Mouse (Mus musculus) embryonic fibroblast, embryonic 13.5 days (primary cell): Measurements from ENCODE around the gene Tbc1d16.

Source experiments
- CTCF ChIP-seq: IDR thresholded peaks from 2 replicates; pipeline ENCODE4 v1.5.1; 2011; ENCODE audit warnings: mild to moderate bottlenecking, control low read depth, low read length, moderate library complexity, borderline replicate concordance; ENCODE audit not compliant: insufficient read depth
- POLR2A ChIP-seq: IDR thresholded peaks from 2 replicates; pipeline ENCODE4 v1.6.1; 2011; ENCODE audit warnings: low read depth, mild to moderate bottlenecking, control low read depth, low read length, moderate library complexity

DNA sequence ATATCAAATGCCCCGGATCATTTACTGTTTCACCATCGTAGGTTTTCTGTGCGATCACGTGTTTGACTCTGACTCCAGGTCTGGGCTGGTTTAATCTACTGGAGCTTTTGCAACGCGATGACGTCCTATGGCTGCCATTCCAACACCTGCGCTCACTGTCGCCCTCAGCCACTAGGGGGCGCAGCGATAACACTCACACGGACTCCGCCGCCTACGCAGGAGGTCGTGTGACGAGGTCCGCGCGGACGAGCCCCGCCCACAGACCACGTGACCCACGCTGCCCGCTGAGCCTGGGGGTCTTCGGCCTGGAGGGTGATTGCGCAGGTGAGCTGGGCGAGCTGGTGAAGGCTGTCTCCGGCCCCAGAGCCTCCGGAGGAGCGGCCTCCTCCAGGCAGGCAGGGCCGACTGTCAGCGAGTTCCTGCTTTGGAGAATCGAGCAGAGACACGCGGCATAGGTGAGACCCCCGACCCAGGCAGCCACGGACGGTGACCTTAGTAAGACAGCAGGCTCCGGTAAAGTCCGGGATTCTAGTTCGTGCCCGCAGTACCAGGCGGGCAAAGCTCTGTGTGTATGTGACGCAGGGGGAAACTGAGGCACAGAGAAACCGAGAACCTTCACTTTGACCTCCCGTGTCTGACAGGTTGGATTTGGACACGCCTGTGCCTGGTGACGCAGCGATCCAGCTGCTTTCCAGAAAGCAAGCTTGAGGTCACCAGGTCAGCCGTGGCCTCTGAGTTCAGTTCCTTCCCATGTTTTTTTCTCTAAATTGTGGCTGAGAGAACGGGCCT is 39.7 kb upstream of the Tbc1d16 start, which contains the start of gene Gaa:
- TF ChIP-seq CTCF: peak; percentile 99
- peak; percentile 71 for TF ChIP-seq POLR2A
